Mouse (Mus musculus) urinary bladder, postnatal 14 days (tissue): ENCODE measurements at regions not wholly inside any gene's neighbourhood (a gene's known extent, or its start where the extent isn't known, plus 50 kb on each side); places are given as distances from the start of the nearest gene placed in this dataset.

ENCODE experiments used
- DNase-seq: peaks from one replicate; pipeline ENCODE4 v3.0.0; 2021; ENCODE audit warnings: low spot score

DNA sequence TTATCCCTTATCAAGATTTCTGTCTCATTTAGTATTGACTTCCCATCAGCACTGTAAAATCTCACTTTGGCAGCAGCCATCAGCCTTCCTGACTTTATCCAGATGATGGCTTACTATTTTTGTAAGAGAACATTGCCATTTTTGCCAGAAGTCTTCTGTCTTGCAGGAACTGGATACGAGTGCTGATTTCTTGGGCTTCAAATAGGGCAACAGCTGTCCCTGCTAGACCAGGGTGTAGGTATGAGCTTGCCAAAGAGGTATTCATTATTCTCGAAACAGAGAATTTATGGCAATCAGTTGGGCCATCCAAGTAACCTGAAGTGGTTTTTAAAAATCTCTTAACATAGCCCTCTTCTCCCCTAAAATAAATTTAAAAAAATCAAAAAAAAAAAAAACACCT is 254.6 kb downstream of the 9330182O14Rik start:
- no peak for DNase-seq

DNA sequence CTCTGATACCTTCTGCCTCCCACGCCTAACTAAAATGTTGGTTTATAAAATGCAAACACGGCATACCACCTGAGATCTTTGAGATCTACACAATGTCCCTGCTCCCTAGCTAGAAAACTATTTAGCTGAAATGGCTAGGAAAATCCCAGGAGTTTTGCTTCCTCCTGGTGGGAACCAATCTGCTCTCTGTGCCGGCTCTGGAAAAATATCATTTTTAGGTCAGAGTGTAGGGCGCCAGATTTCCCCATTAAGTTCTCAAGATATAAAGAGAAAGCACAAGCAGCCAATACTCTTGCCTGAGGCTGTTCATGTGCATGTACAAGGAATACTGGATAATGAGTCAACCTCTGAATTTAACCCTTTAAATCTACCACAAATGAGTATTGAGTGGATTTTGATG is 301.0 kb downstream of the 9330182O14Rik start:
- DNase-seq: no peak

GRCm38 (mm10) chr15:40436688-40437087 is 302.5 kb downstream of the 9330182O14Rik start:
- DNase-seq: no peak

- DNase-seq: no peak
Measured at GRCm38 (mm10) chr15:40439827-40440226, 305.7 kb downstream of the 9330182O14Rik start.

GRCm38 (mm10) chr15:40448623-40449022 is 314.5 kb downstream of the 9330182O14Rik start:
- DNase-seq: no peak

DNA sequence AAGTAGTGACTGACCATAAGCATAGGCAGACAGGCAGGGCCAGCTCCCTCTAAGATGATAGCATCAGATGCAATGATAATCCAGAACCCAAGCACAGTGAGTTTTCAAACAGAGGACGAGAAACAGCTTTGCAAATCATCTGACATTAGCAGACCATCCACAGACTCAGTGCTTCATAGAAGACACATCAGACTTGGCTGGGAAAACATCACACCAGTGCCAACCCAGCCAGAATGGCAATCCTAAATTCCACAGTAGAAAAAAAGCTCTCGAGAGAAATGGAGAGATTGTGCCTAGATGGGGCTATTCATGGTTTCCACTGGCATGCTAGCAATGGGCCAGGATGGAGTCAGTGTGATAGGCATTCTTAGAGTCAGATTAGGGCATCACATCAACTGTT is 319.1 kb downstream of the 9330182O14Rik start:
- no peak for DNase-seq

- peak; percentile 63 for DNase-seq
Measured at GRCm38 (mm10) chr15:40475659-40476355, 341.6 kb downstream of the 9330182O14Rik start.

DNA sequence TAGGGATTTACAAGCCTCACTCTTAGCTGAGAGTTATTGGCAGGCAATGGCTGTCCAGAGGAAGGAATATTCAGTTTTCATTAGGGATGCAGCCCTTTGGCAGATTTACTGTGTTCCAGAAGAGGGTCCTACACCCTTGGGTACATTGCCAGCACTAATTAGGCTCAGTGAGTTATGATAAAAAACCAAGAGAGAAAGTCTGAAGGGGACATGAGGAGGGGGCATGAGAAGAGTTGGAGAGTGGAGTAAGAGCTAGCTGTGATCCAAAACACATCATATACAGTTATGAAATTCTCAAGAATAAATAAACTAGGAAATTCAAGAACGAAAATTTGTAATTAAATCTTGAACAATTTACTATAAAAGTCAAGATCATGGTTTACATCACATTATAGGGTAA is 346.2 kb downstream of the 9330182O14Rik start:
- no peak for DNase-seq

DNA sequence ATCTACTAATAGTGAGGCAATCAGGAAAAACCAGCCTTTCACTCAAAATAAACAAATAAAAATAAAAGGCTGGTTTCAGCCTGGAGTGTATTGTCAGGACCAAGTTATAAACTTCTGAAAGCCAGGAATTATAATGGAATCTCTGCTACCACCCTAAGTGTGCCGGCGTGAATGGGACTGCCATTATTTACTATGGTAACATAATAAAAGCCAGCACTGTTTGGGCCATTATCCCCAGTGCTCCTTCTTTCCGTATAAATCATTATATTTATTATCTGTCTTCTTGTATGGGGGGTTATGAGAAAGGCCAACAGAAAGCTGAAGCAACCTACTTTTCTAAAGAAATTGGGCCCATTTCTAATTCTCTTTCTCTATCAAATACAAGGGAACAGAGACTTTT is 347.1 kb downstream of the 9330182O14Rik start:
- DNase-seq: no peak

DNA sequence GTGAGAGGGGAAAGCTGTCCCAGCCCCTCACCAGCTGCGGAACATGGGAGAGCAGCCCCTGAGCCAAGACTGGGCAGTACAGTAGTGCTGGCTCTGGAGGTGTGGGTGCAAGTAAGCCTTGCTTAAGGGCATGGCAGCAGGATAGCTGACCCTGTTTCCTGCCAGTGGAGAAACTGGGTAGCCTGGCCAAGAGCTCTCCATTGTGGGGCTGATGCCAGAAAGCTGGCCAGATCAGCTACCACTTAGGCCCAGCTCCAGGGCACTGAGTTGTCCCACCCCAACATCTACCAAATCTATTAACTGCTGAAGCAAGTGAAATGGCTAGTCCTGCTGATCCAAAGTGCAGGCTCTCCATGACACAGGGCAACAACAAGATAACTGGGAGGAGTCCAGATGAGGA is 351.8 kb downstream of the 9330182O14Rik start:
- no peak for DNase-seq

GRCm38 (mm10) chr15:40501180-40502125 is 367.3 kb downstream of the 9330182O14Rik start:
- DNase-seq: no peak

DNA sequence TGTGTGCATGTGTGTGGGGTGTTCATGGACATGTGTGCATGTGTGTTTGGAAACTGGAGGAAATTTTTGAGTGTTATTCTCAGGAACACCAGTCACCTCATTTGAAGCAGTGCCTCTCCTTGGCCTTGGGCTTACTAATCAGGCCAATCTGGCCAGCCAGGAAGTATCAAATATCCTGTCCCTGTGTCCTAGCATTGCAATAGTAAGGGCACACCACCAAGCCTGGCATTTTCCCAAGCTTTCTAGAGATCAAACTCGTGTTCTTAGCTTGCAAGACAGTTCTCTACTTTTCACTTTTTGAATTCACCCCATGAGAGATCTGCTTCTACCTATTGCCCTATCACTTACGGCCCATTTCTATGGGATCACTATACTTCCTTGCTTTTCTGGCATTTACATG is 376.7 kb downstream of the 9330182O14Rik start:
- DNase-seq: peak; percentile 4

DNA sequence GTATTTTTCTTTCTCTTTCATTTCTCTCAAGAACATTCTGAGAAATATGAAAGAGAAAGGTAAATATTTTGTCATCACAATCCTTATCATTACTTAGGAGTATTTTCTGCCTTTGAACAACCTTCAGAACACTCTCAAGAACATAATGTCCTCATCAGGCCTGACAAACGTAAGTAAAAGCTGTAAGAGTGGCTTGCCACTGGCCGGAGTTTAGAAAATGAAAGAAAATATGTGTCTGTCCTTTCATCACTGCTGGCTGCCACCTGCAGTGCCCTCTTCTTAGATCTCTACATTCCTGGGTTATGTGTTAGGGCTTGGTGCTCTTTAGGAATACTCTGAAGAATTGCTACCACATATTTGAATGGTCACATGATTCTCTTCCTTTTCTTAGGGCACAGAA is 390.2 kb downstream of the 9330182O14Rik start:
- no peak for DNase-seq

GRCm38 (mm10) chr15:40533451-40533873 is 399.3 kb downstream of the 9330182O14Rik start:
- DNase-seq: no peak

GRCm38 (mm10) chr15:40561661-40562060 is 427.5 kb downstream of the 9330182O14Rik start:
- no peak for DNase-seq

DNA sequence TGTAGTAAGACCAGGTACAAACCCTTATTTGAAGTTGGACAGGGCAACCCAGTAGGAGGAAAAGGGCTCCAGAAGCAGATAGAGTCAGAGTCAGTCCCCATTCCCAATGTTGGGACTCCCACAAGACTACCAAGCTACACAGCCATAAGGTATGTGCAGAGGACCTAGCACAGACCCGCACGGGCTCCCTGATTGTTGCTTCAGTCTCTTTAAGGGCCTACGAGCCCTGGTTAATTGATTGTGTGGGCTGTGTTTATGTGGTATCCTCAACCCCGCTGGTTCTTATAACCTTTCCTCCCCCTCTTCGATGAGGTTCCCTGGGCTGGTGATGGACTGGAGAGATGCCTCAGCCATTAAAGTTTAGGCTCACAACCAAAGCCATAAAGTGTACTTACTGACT is 431.6 kb downstream of the 9330182O14Rik start:
- DNase-seq: no peak

- no peak for DNase-seq
Measured at GRCm38 (mm10) chr15:40566481-40566880, 432.3 kb downstream of the 9330182O14Rik start.

DNA sequence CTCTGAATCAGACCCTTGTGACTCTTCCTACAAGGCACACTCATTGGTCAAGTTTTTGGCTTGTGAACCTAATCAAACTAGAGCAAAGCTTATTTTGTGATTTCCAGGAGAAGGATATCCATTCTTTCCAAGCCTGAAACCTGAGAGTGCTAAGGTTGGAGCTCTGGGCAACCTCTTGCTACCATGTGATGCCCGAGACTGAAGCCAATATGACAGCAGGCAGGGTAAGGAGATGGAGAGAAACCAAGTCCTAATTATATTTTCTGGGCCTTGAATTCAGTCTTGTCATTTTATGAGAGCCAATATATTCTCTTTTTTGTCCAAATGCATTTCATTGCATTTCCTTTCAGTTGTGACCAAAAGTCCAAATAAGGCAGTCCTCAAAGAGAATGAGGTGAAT is 434.5 kb downstream of the 9330182O14Rik start:
- no peak for DNase-seq
